Mouse (Mus musculus) C2C12 (cell line): ENCODE measurements around the gene Ubap1l.

Experiments used
- CTCF ChIP-seq: IDR thresholded peaks from one replicate; pipeline ENCODE4 v1.5.1; 2011; ENCODE audit not compliant: control insufficient read depth, insufficient read depth, insufficient read length
- FOSL1 ChIP-seq: IDR thresholded peaks from one replicate; pipeline ENCODE4 v1.8.0; 2011; ENCODE audit warnings: mild to moderate bottlenecking, low read length; ENCODE audit not compliant: poor library complexity, insufficient read depth, severe bottlenecking
- MAX ChIP-seq: IDR thresholded peaks from one replicate; pipeline ENCODE4 v1.6.1; 2011; ENCODE audit warnings: mild to moderate bottlenecking, control low read depth
- MYOD1 ChIP-seq: IDR thresholded peaks from one replicate; pipeline ENCODE4 v1.6.1; 2011; ENCODE audit warnings: low read depth; ENCODE audit not compliant: control insufficient read depth, insufficient read length
- MYOG ChIP-seq: IDR thresholded peaks from one replicate; pipeline ENCODE4 v1.6.1; 2011; ENCODE audit not compliant: control insufficient read depth, insufficient read length; ENCODE audit errors: extremely low read depth

DNA sequence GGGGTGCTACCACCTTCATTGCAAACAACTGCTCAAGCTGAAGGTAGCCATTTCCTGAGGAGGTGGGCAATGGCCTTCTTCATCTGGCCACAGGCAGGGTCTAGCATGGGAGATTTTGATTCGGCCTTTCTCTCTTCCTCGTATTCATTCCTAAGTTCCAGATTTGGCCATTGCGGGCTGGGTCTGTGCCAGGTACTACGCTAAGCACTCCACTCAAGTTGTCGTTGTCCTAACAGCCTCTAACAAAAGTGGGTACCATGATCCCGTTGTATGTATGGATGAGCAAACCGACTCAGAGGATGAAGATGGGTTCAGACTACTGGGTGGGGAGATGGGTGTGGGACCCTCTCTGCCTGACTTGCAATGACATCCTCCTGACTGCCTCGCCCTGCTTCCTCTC is 49.5 kb downstream of the Ubap1l start:
- no peak for TF ChIP-seq CTCF
- TF ChIP-seq FOSL1, result no peak
- TF ChIP-seq MAX, result no peak
- TF ChIP-seq MYOG, result no peak
- TF ChIP-seq MYOD1, result no peak
